ENCODE assay signal across 1 mouse cellular context in the genomic region with DNA sequence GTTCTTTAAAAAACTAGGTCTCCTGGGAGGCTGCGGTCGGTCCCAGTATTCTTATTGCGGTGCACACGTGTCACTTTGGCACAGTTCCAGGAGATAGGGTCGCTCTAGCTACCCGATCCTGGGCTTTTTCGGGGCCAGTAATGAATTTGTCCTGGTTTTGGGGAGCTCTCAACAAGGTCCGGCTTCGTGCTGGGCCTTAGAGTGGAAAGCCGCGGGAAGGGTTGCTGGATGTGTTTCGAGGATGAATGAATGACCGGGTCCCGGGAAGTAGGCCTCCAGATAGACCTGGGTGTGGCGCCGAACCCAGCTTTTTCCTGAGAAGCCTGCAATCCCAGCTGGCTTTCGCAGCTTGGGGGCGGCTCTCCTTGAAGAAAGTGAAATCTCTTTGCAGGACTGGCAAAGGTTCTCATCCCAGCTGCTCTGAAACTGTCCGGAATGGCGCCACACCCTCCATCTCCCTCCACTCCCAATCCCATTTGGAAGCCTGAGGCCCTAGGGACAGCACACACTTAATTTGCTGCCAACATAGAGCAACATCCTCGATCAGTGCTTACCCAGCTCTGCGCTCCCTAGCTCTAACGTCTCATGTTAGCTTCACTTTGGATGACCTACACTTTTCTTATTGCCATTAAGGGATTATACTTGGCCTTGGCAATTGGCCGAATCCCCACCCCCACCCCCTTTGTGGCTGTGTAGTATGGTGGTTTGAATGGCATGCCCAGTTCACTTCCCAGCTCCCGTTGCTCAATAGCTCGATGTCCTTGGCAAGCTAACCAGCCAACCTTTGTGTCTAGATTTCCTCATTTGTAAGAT.
TF ChIP-seq lines count a peak whose summit lies in the region.

No protein-coding gene starts in this region.

TF ChIP-seq in CH12.LX, 34 proteins besides CTCF, POLR2A, EP300 and RAD21 (continued from another document):
- TF ChIP-seq BHLHE40 (IDR thresholded peaks at IDR 0.05; ENCODE audit: low read depth, low read length) (peak; percentile 82), MAFK (IDR thresholded peaks at IDR 0.05; ENCODE audit: insufficient replicate concordance, low read length) (no peak), ZNF384 (IDR thresholded peaks at IDR 0.05; ENCODE audit: low read depth, low read length) (0 out of 2 replicates have a peak, but pooled peaks have one; percentile 9), MYC (IDR thresholded peaks at IDR 0.05; ENCODE audit: low read depth, low read length) (peak; percentile 77), ZKSCAN1 (IDR thresholded peaks at IDR 0.05; ENCODE audit: borderline replicate concordance, low read depth, low read length) (no peak), TBP (conservative IDR thresholded peaks at IDR 0.05; ENCODE audit: low read depth, low read length) (no peak), HCFC1 (IDR thresholded peaks at IDR 0.05; ENCODE audit: low read depth, low read length) (no peak), POLR2AphosphoS2 (IDR thresholded peaks at IDR 0.05; ENCODE audit: low read depth, low read length) (no peak), IRF4 (IDR thresholded peaks at IDR 0.05; ENCODE audit: low read depth, low read length) (0 out of 2 replicates have a peak, but pooled peaks have one; percentile 19), MXI1 (IDR thresholded peaks at IDR 0.05; ENCODE audit: low read depth, low read length) (no peak; the same call in none of the 2 replicates), KAT2A (IDR thresholded peaks at IDR 0.05; ENCODE audit: insufficient replicate concordance, low read length) (no peak), TCF12 (IDR thresholded peaks at IDR 0.05; ENCODE audit: low read depth, low read length) (no peak), GABPA (IDR thresholded peaks at IDR 0.05; ENCODE audit: insufficient replicate concordance, low read depth, low read length) (no peak), MAZ (IDR thresholded peaks at IDR 0.05; ENCODE audit: low read depth, low read length) (peak; percentile 51; the same call in 1 of the 2 replicates), CHD1 (IDR thresholded peaks at IDR 0.05; ENCODE audit: low read depth, low read length) (peak; percentile 48; the same call in 1 of the 2 replicates), NELFE (IDR thresholded peaks at IDR 0.05; ENCODE audit: low read depth, low read length) (no peak), CHD2 (IDR thresholded peaks at IDR 0.05; ENCODE audit: low read length) (no peak), RCOR1 (conservative IDR thresholded peaks at IDR 0.05; ENCODE audit: low read depth, low read length) (no peak), SMC3 (IDR thresholded peaks at IDR 0.05; ENCODE audit: low read depth, low read length) (no peak), MAX (IDR thresholded peaks at IDR 0.05; ENCODE audit: low read length) (peak; percentile 73), USF2 (conservative IDR thresholded peaks at IDR 0.05; ENCODE audit: low read depth, low read length) (no peak), ELF1 (IDR thresholded peaks at IDR 0.05; ENCODE audit: low read depth, low read length) (no peak), NRF1 (IDR thresholded peaks at IDR 0.05; ENCODE audit: low read depth, low read length) (no peak), E2F4 (IDR thresholded peaks at IDR 0.05; ENCODE audit: insufficient replicate concordance, low read depth, low read length) (no peak), ZC3H11A (IDR thresholded peaks at IDR 0.05; ENCODE audit: low read depth, low read length) (no peak), ETS1 (conservative IDR thresholded peaks at IDR 0.05; ENCODE audit: low read depth, low read length) (no peak)
TF ChIP-seq in CH12.LX: peak in this region for 9.
